Mouse (Mus musculus): ENCODE results near the gene Nhlrc3. TPM values are rescaled to one million over a fixed set of nuclear protein-coding genes. Genes with fewer than 3 reads are reported as not detected.

The Nhlrc3 gene
- polyA plus RNA-seq, 1 experiment from 2014 or later: 10.3 TPM

DNA sequence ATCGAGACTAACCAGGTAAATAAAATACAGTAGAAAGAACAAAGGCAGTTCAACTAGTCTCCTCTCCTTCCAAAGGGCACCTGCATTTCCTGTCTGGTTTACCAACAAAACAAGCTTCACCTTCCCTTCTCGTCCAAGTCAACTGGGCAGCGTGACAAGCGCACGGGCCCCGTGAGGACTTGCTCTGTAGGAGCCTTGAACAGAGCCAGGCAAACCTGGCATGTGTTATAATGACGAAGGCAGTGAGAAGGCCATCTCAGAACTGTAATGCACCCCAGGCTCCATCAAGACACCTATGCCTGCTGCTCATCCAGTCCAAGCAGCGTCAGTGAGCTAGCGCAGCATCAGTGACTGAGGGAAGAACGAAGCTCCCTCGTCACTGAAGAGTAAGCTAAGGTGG lies 12.5 kb downstream of the Nhlrc3 start:
- WGBS: 92% methylated on average over 11 of the region's 11 CpGs
- H3K27me3 ChIP-seq (ENCODE audit: low read depth, poor library complexity, severe bottlenecking): no peaks in the 10 kb centered on the region
- no peak overlapping the region for H3K4me3 ChIP-seq
- H3K4me1 ChIP-seq: no peaks in the 10 kb centered on the region
- peaks cover 63% of the 10 kb centered on the region for H3K36me3 ChIP-seq
- no peaks in the 10 kb centered on the region for H3K9me3 ChIP-seq (replicated peaks)
- no peak for DNase-seq (ENCODE audit: low spot score)
- no peak overlapping the region for H3K27ac ChIP-seq

DNA sequence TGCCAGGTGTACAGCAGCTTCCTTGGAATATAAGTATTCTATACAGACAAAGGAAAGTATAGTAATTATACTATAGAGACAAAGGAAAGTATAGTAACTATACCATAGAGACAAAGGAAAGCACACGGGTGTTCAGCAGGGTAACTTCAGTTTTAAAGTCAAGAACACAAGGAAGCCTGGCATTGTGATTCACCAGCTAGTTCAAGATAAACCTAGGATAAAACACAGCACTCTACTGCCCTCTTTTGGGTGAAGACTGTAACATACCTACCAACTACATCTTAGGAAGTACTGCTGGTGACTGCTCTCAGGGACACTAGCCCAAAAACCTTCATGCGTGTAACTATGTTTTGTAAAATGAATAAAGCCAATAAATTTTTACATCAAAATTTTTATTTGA lies 14.9 kb downstream of the Nhlrc3 start:
- DNase-seq (ENCODE audit: low spot score): no peak
- no peak overlapping the region for H3K27ac ChIP-seq
- H3K4me3 ChIP-seq: no peak overlapping the region
- H3K36me3 ChIP-seq: peaks cover 39% of the 10 kb centered on the region
- H3K4me1 ChIP-seq: no peaks in the 10 kb centered on the region
- H3K27me3 ChIP-seq (ENCODE audit: low read depth, poor library complexity, severe bottlenecking): no peaks in the 10 kb centered on the region
- no peaks in the 10 kb centered on the region for H3K9me3 ChIP-seq (replicated peaks)
- 40% methylated on average over 2 of the region's 2 CpGs for WGBS

- Histone ChIP-seq H3K36me3 (peaks cover 24% of the 10 kb centered on the region), H3K27ac (0 out of 2 replicates have a peak overlapping the region, but pooled peaks have one; percentile 9), H3K9me3 (replicated peaks) (no peaks in the 10 kb centered on the region), H3K27me3 (ENCODE audit: low read depth, poor library complexity, severe bottlenecking) (no peaks in the 10 kb centered on the region), H3K4me3 (no peak overlapping the region), H3K4me1 (no peaks in the 10 kb centered on the region)
- WGBS: 94% methylated on average over 3 of the region's 3 CpGs
- no peak for DNase-seq (ENCODE audit: low spot score)
Observed at GRCm38 (mm10) chr3:53446801-53447200, 16.3 kb downstream of the Nhlrc3 start.

DNA sequence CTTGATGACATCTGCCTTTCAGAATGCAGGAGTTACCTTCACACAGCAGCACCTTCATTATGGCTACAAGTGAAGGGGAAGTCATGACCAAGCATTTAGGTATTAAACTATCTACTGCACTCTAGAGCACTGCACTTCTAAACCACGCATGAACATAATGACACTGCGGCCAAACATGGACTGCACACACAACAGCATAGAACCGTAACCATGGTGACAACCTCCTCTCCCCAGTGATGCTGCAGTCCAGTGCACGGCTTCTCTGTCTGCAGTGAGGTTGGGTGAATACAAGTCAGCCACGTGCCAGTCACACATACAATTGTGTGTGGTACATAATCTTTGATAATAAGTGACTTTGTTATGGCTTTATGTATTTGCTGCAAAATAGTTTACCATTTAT lies 17.6 kb downstream of the Nhlrc3 start:
- Histone ChIP-seq H3K4me1 (no peaks in the 10 kb centered on the region), H3K4me3 (no peak overlapping the region), H3K9me3 (replicated peaks) (no peaks in the 10 kb centered on the region), H3K36me3 (peaks cover 12% of the 10 kb centered on the region), H3K27me3 (ENCODE audit: low read depth, poor library complexity, severe bottlenecking) (no peaks in the 10 kb centered on the region), H3K27ac (no peak overlapping the region)
- DNase-seq (ENCODE audit: low spot score): no peak
- 90% methylated on average over 5 of the region's 5 CpGs for WGBS

DNA sequence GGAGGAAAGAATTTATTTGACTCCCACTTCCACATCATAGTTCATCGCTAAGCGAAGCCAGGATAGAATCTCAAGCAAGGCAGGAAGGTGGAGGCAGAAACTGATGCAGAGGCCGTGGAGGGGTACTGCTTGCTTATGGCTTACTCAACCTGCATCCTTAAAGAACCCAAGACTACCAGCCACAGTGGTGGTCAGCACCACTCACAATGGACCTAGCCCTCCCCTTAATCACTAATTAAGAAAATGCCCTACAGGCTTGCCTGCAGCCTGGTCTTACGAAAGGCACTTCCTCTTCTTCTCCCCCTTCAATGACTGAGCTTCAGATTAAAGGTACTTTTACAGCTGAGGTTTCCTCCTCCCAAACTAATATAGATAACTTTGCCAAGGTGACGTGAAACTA lies 26.6 kb downstream of the Nhlrc3 start:
- Histone ChIP-seq H3K27ac (no peak overlapping the region), H3K4me1 (peaks cover 4% of the 10 kb centered on the region; the same call in 1 of the 2 replicates), H3K27me3 (ENCODE audit: low read depth, poor library complexity, severe bottlenecking) (no peaks in the 10 kb centered on the region), H3K36me3 (no peaks in the 10 kb centered on the region), H3K9me3 (replicated peaks) (no peaks in the 10 kb centered on the region), H3K4me3 (no peak overlapping the region)
- no peak for DNase-seq (ENCODE audit: low spot score)
- 74% methylated on average over 5 of the region's 5 CpGs for WGBS

DNA sequence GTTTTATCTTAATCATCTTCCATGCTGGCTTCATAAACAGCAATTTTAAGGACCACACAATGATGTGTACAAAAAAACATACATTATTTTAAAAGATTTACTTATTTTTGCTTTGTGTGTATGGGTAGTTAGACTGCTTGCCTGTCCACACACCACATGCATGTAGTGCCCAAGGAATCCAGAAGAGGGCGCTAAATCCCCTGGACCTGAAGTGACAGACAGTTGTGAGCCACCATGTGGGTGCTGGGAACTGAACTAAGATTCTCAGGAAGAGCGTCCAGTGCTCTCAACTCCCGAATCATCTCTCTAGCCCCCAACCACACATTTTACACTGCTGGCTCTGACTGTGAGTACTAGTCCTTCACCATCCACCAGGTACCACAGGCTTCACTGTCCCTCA lies 28.5 kb downstream of the Nhlrc3 start:
- DNase-seq (ENCODE audit: low spot score): no peak
- H3K27me3 ChIP-seq (ENCODE audit: low read depth, poor library complexity, severe bottlenecking): no peaks in the 10 kb centered on the region
- no peaks in the 10 kb centered on the region for H3K36me3 ChIP-seq
- WGBS: 75% methylated on average over 3 of the region's 3 CpGs
- no peak overlapping the region for H3K4me3 ChIP-seq
- H3K9me3 ChIP-seq (replicated peaks): no peaks in the 10 kb centered on the region
- H3K4me1 ChIP-seq: peaks cover 4% of the 10 kb centered on the region; the same call in 1 of the 2 replicates
- H3K27ac ChIP-seq: no peak overlapping the region

DNA sequence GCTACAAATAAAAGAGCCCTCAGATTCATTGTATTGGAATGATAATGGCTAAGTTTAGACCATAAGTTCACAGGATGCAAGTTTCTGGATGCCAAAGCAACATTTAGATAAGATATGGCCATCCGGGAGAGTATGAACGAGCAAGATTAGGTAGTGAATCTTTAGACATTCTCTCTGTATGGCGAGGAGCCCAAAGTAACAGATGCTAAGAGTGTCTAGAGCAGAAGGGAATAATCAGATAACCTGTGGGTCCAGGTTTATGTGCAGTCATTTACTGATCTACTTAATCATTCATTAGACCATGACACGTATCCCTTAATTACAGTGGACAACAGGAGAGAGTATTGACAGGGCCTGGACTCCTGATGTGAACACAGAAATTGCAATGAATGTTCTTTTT lies 39.6 kb downstream of the Nhlrc3 start:
- no peaks in the 10 kb centered on the region for H3K36me3 ChIP-seq
- H3K4me1 ChIP-seq: 0 out of 2 replicates have a peak, but pooled peaks cover 9% of the 10 kb centered on the region
- no peak overlapping the region for H3K27ac ChIP-seq
- WGBS: 88% methylated on average over 4 of the region's 4 CpGs
- no peaks in the 10 kb centered on the region for H3K9me3 ChIP-seq (replicated peaks)
- no peak for DNase-seq (ENCODE audit: low spot score)
- H3K27me3 ChIP-seq (ENCODE audit: low read depth, poor library complexity, severe bottlenecking): no peaks in the 10 kb centered on the region
- H3K4me3 ChIP-seq: no peak overlapping the region

DNA sequence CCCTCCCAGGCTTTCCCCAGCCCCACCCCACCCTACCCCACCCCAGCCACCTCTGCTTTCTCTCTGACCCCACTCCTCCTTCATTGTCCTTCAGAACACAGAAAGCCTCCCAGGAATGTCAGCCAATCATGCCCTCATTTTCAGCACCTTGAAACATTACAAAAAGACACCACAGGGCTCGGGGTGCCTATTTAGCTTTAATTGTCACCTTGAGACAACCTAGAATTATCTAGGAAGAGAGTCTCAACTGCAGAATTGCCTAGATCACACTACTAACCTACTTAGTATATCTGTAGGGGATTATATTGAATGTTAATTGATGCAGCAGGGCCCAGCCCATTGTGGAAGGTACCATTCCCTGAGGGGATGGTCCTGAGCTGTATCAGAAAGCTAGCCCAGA lies 40.4 kb downstream of the Nhlrc3 start:
- H3K4me3 ChIP-seq: no peak overlapping the region
- H3K27ac ChIP-seq: no peak overlapping the region
- H3K36me3 ChIP-seq: no peaks in the 10 kb centered on the region
- 52% methylated on average over 1 of the region's 1 CpGs for WGBS
- H3K9me3 ChIP-seq (replicated peaks): no peaks in the 10 kb centered on the region
- no peak for DNase-seq (ENCODE audit: low spot score)
- H3K4me1 ChIP-seq: 0 out of 2 replicates have a peak, but pooled peaks cover 9% of the 10 kb centered on the region
- no peaks in the 10 kb centered on the region for H3K27me3 ChIP-seq (ENCODE audit: low read depth, poor library complexity, severe bottlenecking)

DNA sequence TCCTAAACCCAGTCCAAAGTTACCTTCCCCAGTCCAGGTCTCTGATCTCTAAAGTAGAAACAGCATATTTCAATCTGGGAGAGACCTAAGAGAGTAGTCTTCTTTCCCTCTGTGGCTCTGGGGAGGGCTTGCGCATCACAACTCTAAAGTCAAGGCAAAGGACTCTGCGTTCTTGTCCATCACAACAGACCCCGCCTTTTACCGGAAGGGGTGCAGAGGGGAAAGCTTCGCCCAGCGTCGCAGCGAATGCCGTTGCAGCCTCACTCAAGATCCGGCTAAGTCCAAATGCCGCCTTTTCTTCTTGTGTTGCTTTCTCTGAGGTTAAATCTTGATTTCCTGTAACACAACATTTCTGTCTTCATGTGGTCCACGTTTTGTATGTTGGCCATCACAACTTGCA lies 41.5 kb downstream of the Nhlrc3 start:
- H3K27me3 ChIP-seq (ENCODE audit: low read depth, poor library complexity, severe bottlenecking): no peaks in the 10 kb centered on the region
- H3K4me1 ChIP-seq: 0 out of 2 replicates have a peak, but pooled peaks cover 9% of the 10 kb centered on the region
- no peaks in the 10 kb centered on the region for H3K9me3 ChIP-seq (replicated peaks)
- 86% methylated on average over 12 of the region's 12 CpGs for WGBS
- no peak overlapping the region for H3K27ac ChIP-seq
- no peak for DNase-seq (ENCODE audit: low spot score)
- H3K4me3 ChIP-seq: no peak overlapping the region
- H3K36me3 ChIP-seq: no peaks in the 10 kb centered on the region

DNA sequence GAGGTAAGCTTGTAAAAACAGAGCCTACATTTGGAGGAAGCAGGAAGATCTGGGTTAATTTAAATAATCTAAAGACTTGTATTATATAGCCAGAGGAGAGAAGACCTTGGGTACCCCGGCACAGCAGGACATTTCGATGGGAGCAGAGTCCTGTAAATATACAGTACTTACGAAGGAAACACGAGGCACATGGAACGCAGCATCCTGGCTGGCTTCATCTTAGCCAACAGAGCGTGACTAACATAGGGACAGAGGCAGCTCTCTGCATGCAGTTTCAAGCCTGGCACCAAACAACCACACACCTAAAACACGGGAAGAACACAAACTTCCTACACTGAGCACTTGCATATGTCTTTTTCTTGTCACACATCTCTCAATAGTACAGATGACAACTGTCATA lies 45.4 kb downstream of the Nhlrc3 start:
- WGBS: 85% methylated on average over 7 of the region's 7 CpGs

GRCm38 (mm10) chr3:53416036-53416506 lies 47.1 kb downstream of the Nhlrc3 start:
- WGBS: 71% methylated on average over 5 of the region's 5 CpGs
- Histone ChIP-seq H3K27me3 (ENCODE audit: low read depth, poor library complexity, severe bottlenecking) (no peaks in the 10 kb centered on the region), H3K9me3 (replicated peaks) (no peaks in the 10 kb centered on the region), H3K36me3 (no peaks in the 10 kb centered on the region), H3K27ac (no peak overlapping the region), H3K4me3 (no peak overlapping the region), H3K4me1 (peaks cover 17% of the 10 kb centered on the region)
- DNase-seq (ENCODE audit: low spot score): no peak

More for the DNA sequence above, 45.4 kb downstream of the Nhlrc3 start:
- Histone ChIP-seq H3K27ac (no peak overlapping the region), H3K4me3 (no peak overlapping the region), H3K27me3 (ENCODE audit: low read depth, poor library complexity, severe bottlenecking) (no peaks in the 10 kb centered on the region), H3K4me1 (peaks cover 23% of the 10 kb centered on the region), H3K9me3 (replicated peaks) (no peaks in the 10 kb centered on the region), H3K36me3 (no peaks in the 10 kb centered on the region)
- DNase-seq (ENCODE audit: low spot score): no peak

DNA sequence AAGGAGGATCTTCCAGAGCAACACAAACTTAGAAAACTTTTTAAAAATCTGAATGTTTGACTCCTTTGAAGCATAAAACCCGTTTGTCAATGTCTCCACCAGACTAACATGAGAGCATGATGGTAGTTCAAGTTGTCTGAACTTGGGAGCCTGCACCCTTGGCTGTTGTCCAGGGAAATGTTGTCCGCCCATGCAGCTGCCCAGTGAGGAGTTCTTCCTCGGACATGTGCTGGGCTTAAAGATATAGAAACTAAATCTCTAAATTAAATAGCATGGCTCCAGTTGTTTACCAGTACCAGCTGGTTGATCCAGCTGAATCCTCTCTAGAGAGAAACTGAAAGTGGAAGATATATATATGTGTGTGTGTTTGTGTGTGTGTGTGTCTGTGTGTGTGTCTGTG lies 49.2 kb downstream of the Nhlrc3 start:
- Histone ChIP-seq H3K9me3 (replicated peaks) (no peaks in the 10 kb centered on the region), H3K27me3 (ENCODE audit: low read depth, poor library complexity, severe bottlenecking) (no peaks in the 10 kb centered on the region), H3K27ac (no peak overlapping the region), H3K36me3 (no peaks in the 10 kb centered on the region), H3K4me3 (no peak overlapping the region), H3K4me1 (peaks cover 14% of the 10 kb centered on the region)
- no peak for DNase-seq (ENCODE audit: low spot score)
- WGBS: 83% methylated on average over 3 of the region's 3 CpGs

DNA sequence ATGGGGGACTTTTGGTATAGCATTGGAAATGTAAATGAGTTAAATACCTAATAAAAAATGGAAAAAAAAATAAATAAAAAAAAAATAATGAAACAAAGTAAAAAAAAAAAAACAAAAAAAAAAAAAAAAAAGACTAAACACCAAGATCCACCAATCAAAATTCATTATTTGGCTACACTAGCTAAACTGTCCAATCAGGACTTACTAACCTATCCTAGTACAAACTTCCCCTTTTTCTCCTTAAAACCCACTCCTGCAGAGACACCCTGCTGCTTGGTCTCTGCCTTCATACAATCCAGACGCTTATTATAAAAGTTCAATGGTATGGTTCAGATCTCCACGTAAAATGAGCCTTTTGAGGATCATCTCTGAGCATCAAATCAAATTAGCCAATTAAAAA lies 49.7 kb downstream of the Nhlrc3 start:
- no peak for DNase-seq (ENCODE audit: low spot score)
- no peaks in the 10 kb centered on the region for H3K36me3 ChIP-seq
- no peak overlapping the region for H3K27ac ChIP-seq
- WGBS: 80% methylated on average over 2 of the region's 2 CpGs
- H3K4me3 ChIP-seq: no peak overlapping the region
- no peaks in the 10 kb centered on the region for H3K27me3 ChIP-seq (ENCODE audit: low read depth, poor library complexity, severe bottlenecking)
- no peaks in the 10 kb centered on the region for H3K9me3 ChIP-seq (replicated peaks)
- peaks cover 14% of the 10 kb centered on the region for H3K4me1 ChIP-seq

DNA sequence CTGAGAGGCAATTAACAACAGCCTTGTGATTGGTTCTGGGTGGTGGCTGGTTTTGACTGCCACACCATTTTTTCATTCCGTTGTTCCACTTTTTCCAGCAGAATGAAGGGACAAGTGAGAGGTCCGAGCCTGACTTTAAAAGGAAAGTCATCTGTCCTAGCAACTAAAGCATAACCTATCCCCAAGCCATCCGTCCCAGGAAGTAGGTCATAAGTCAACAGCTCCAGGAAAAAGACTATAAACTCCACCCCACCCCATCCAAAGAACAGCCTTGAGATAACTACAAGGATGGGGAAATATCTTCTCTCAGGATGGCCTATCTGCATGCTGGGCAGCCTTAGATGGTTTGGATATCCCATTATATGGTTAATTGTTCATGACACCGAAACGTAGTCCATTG lies 50.9 kb downstream of the Nhlrc3 start:
- Histone ChIP-seq H3K4me1 (peaks cover 14% of the 10 kb centered on the region), H3K4me3 (no peak overlapping the region), H3K9me3 (replicated peaks) (no peaks in the 10 kb centered on the region), H3K36me3 (no peaks in the 10 kb centered on the region), H3K27ac (no peak overlapping the region), H3K27me3 (ENCODE audit: low read depth, poor library complexity, severe bottlenecking) (no peaks in the 10 kb centered on the region)
- 90% methylated on average over 5 of the region's 5 CpGs for WGBS
- no peak for DNase-seq (ENCODE audit: low spot score)
